Mouse (Mus musculus): ENCODE results near the gene Gm20696. TPM values are rescaled to one million over a fixed set of nuclear protein-coding genes. Genes with fewer than 3 reads are reported as not detected.
A peak's percentile ranks its signal among the peaks of the same experiment; 100 is the strongest.

Gene Gm20696
- polyA plus RNA-seq, 1 experiment from 2014 or later, result 4.4 TPM

- no peak overlapping the region for H3K27ac ChIP-seq
- H3K9me3 ChIP-seq (replicated peaks), result no peaks in the 10 kb centered on the region
- 88% methylated on average over 6 of the region's 6 CpGs for whole genome bisulfite sequencing
Measured at GRCm38 (mm10) chr6:99328146-99328545, 338.5 kb downstream of the Gm20696 start.

GRCm38 (mm10) chr6:99327721-99328120 lies 338.9 kb downstream of the Gm20696 start:
- Histone ChIP-seq H3K9me3 (replicated peaks) (no peaks in the 10 kb centered on the region), H3K4me3 (no peak overlapping the region), H3K9ac (no peak overlapping the region), H3K27me3 (no peaks in the 10 kb centered on the region), H3K36me3 (no peaks in the 10 kb centered on the region), H3K4me2 (replicated peaks) (no peak overlapping the region), H3K4me1 (no peaks in the 10 kb centered on the region), H3K27ac (no peak overlapping the region)
- ATAC-seq (ENCODE audit: low FRiP score), result no peak
- 71% methylated on average over 11 of the region's 11 CpGs for WGBS

More at GRCm38 (mm10) chr6:99328146-99328545, 338.5 kb downstream of the Gm20696 start:
- Histone ChIP-seq H3K4me2 (replicated peaks) (no peak overlapping the region), H3K9ac (no peak overlapping the region), H3K36me3 (no peaks in the 10 kb centered on the region), H3K4me1 (no peaks in the 10 kb centered on the region), H3K4me3 (no peak overlapping the region), H3K27me3 (no peaks in the 10 kb centered on the region)
- ATAC-seq (ENCODE audit: low FRiP score), result no peak

DNA sequence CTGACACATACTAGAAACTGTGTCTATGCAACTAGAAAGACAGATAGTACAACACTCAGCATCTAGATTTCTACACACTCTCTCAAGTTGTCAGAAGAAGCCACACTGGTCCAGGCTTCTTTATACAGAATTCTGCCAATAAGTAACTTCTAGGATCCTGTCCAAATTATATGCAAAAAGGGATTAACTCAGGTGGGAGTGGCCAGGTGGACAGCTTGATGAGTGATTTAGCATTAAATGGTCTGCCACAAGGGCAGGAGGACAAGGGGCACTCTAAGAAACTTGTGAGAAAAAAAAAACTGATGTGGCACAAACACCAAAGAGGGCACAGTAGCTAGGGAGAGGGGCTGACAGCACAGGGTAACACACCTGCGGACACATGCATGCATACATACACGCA lies 340.7 kb downstream of the Gm20696 start:
- no peaks in the 10 kb centered on the region for H3K27me3 ChIP-seq
- H3K4me3 ChIP-seq, result no peak overlapping the region
- no peaks in the 10 kb centered on the region for H3K9me3 ChIP-seq (replicated peaks)
- no peak overlapping the region for H3K27ac ChIP-seq
- no peak for ATAC-seq (ENCODE audit: low FRiP score)
- no peaks in the 10 kb centered on the region; the same call in 1 of the 2 replicates for H3K4me1 ChIP-seq
- H3K36me3 ChIP-seq, result no peaks in the 10 kb centered on the region
- H3K9ac ChIP-seq, result no peak overlapping the region
- H3K4me2 ChIP-seq (replicated peaks), result no peak overlapping the region
- 94% methylated on average over 2 of the region's 2 CpGs for WGBS

DNA sequence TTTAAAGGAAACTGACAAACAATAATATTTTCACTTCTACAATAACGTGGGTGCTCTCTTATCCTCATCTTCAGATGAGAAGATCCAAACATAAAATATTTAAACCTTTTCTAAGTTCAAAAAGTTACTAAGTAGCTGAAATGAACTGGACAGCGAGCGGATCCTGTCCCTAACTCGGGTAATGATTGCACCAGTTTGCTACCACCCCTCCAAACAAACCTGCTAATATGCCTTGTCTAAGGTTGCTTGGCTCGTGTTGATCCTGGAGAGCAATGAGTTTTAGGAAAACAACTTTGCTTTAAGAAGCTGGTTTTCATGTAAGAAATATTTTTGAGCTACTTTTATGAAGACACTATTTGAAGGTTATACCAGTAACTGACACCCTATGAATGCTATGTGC lies 341.1 kb downstream of the Gm20696 start:
- Histone ChIP-seq H3K36me3 (no peaks in the 10 kb centered on the region), H3K9me3 (replicated peaks) (no peaks in the 10 kb centered on the region), H3K4me3 (no peak overlapping the region), H3K4me2 (replicated peaks) (no peak overlapping the region), H3K27me3 (no peaks in the 10 kb centered on the region), H3K4me1 (peaks cover 2% of the 10 kb centered on the region), H3K27ac (no peak overlapping the region), H3K9ac (no peak overlapping the region)
- no peak for ATAC-seq (ENCODE audit: low FRiP score)
- 89% methylated on average over 5 of the region's 5 CpGs for WGBS

- no peak overlapping the region for H3K9ac ChIP-seq
- H3K4me3 ChIP-seq, result no peak overlapping the region
- H3K9me3 ChIP-seq (replicated peaks), result no peaks in the 10 kb centered on the region
- H3K4me1 ChIP-seq, result peaks cover 13% of the 10 kb centered on the region
- WGBS, result 79% methylated on average over 8 of the region's 8 CpGs
- H3K27me3 ChIP-seq, result no peaks in the 10 kb centered on the region
- H3K27ac ChIP-seq, result no peak overlapping the region
- no peaks in the 10 kb centered on the region for H3K36me3 ChIP-seq
- ATAC-seq (ENCODE audit: low FRiP score), result no peak
- H3K4me2 ChIP-seq (replicated peaks), result no peak overlapping the region
Measured at GRCm38 (mm10) chr6:99322132-99322904, 344.3 kb downstream of the Gm20696 start.

- Histone ChIP-seq H3K4me2 (replicated peaks) (0 out of 2 replicates have a peak overlapping the region, but pooled peaks have one; percentile 8), H3K9me3 (replicated peaks) (no peaks in the 10 kb centered on the region), H3K4me1 (peaks cover 13% of the 10 kb centered on the region), H3K9ac (no peak overlapping the region), H3K36me3 (no peaks in the 10 kb centered on the region), H3K27me3 (no peaks in the 10 kb centered on the region), H3K4me3 (no peak overlapping the region), H3K27ac (0 out of 2 replicates have a peak overlapping the region, but pooled peaks have one; percentile 4)
- WGBS, result 58% methylated on average over 8 of the region's 8 CpGs
- no peak for ATAC-seq (ENCODE audit: low FRiP score)
Measured at GRCm38 (mm10) chr6:99320444-99320843, 346.2 kb downstream of the Gm20696 start.

- Histone ChIP-seq H3K36me3 (no peaks in the 10 kb centered on the region), H3K9ac (no peak overlapping the region), H3K27me3 (no peaks in the 10 kb centered on the region), H3K4me1 (peaks cover 13% of the 10 kb centered on the region), H3K27ac (0 out of 2 replicates have a peak overlapping the region, but pooled peaks have one; percentile 4), H3K9me3 (replicated peaks) (no peaks in the 10 kb centered on the region), H3K4me3 (no peak overlapping the region), H3K4me2 (replicated peaks) (0 out of 2 replicates have a peak overlapping the region, but pooled peaks have one; percentile 8)
- 0 out of 2 replicates have a peak, but pooled peaks have one; percentile 26 for ATAC-seq (ENCODE audit: low FRiP score)
- WGBS, result 50% methylated on average over 19 of the region's 19 CpGs
Measured at GRCm38 (mm10) chr6:99319415-99320405, 346.9 kb downstream of the Gm20696 start.

DNA sequence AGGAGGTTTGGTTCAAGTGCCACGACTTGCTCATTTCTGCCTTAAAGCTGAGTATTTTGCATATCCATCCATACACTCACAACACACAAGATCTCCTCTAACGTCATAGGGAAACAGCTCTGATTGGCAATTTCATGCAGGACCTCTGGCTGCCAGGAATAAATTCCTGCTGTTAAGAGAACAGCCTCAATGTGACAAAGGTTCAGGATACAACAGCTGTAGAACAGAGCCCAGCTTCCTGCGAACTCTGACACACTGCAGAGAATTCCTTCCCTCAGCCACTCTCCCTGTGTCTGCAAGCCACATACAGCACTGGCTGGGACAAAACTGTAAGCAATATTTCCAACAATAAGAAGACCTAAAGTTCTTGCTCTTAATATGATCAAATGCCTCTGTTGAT lies 351.9 kb downstream of the Gm20696 start:
- WGBS, result 57% methylated on average over 3 of the region's 3 CpGs
- H3K36me3 ChIP-seq, result no peaks in the 10 kb centered on the region
- peaks cover 21% of the 10 kb centered on the region for H3K4me1 ChIP-seq
- no peaks in the 10 kb centered on the region for H3K9me3 ChIP-seq (replicated peaks)
- H3K4me2 ChIP-seq (replicated peaks), result no peak overlapping the region
- H3K27ac ChIP-seq, result no peak overlapping the region
- H3K4me3 ChIP-seq, result no peak overlapping the region
- no peak for ATAC-seq (ENCODE audit: low FRiP score)
- no peaks in the 10 kb centered on the region for H3K27me3 ChIP-seq
- no peak overlapping the region for H3K9ac ChIP-seq

- Histone ChIP-seq H3K4me2 (replicated peaks) (no peak overlapping the region), H3K9ac (no peak overlapping the region), H3K4me1 (peaks cover 17% of the 10 kb centered on the region), H3K36me3 (no peaks in the 10 kb centered on the region), H3K27me3 (no peaks in the 10 kb centered on the region), H3K27ac (no peak overlapping the region), H3K9me3 (replicated peaks) (no peaks in the 10 kb centered on the region), H3K4me3 (no peak overlapping the region)
- 52% methylated on average over 12 of the region's 12 CpGs for WGBS
- ATAC-seq (ENCODE audit: low FRiP score), result no peak
Measured at GRCm38 (mm10) chr6:99310529-99310928, 356.1 kb downstream of the Gm20696 start.

DNA sequence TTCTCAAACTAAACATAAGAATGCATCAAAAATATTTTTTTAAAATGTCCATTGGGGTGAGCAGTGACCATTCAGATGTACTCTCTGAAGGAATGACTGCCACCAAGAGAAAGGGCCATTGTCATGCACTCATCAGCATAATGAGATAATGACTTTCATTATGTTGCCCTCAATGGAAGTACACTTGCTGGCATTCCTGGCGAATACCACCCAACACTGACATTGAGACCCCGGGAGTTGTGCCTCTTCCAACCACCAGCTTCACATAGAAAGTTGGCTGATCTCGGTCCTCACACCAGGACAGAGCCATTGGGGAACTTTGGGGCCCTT lies 356.5 kb downstream of the Gm20696 start:
- Histone ChIP-seq H3K4me2 (replicated peaks) (no peak overlapping the region), H3K27me3 (no peaks in the 10 kb centered on the region), H3K36me3 (no peaks in the 10 kb centered on the region), H3K9ac (no peak overlapping the region), H3K9me3 (replicated peaks) (no peaks in the 10 kb centered on the region), H3K27ac (no peak overlapping the region), H3K4me1 (peaks cover 17% of the 10 kb centered on the region), H3K4me3 (no peak overlapping the region)
- no peak for ATAC-seq (ENCODE audit: low FRiP score)
- 41% methylated on average over 3 of the region's 3 CpGs for WGBS

DNA sequence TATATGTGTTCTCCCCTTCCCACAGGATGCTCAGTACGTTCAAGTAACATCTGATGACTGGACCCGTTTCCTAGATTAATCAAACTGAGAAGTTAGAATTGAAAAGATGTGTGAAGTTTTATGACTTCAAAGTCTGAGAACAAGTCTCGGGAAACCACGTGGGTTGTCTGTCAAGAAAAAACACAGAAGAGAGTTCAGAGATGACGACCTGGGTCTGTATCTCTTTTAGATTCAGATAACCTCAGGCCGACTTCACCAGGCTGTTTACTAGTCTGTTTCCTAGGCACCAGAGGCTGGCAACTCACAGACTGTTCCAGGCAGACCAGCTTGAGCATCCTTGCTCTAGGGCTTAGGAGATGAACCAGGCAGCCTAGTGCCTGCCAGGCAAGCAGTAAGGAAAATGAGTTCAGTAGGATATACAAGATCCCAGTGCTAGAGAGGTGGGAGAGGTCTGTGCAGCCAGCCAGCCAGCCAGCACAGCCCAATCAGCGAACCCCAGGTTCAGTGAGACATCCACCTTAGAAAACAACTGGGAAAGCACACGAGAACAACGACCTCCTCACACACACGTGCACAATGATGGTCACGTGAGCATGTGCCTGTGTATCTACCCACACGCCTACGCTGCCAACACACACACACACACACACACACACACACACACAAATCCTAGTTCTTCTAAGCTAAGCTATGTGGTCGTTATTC lies 357.0 kb downstream of the Gm20696 start:
- no peaks in the 10 kb centered on the region for H3K27me3 ChIP-seq
- no peak overlapping the region for H3K4me2 ChIP-seq (replicated peaks)
- H3K36me3 ChIP-seq, result no peaks in the 10 kb centered on the region
- 76% methylated on average over 14 of the region's 14 CpGs for WGBS
- H3K4me3 ChIP-seq, result no peak overlapping the region
- H3K4me1 ChIP-seq, result peaks cover 17% of the 10 kb centered on the region
- no peak overlapping the region for H3K9ac ChIP-seq
- ATAC-seq (ENCODE audit: low FRiP score), result no peak
- no peak overlapping the region for H3K27ac ChIP-seq
- no peaks in the 10 kb centered on the region for H3K9me3 ChIP-seq (replicated peaks)

DNA sequence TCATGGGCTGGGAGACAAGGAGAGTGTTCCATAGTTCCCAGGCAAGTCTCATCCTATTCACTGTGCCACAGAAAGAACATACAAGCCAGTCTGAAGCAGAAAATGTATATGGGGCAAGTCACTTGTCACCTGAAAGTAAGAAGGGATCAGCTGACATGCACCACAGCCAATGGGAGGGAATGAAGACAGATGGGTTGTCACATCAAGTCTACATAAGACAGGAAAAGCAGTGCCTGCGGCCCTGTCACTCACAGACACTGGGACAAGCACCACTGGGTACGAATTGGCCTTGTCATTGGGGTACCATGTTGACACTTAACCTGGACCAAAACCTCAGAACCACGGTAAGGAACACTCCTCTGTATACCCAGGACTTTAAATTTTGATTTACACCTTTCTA lies 360.8 kb downstream of the Gm20696 start:
- H3K4me1 ChIP-seq, result peaks cover 12% of the 10 kb centered on the region
- no peak overlapping the region for H3K4me2 ChIP-seq (replicated peaks)
- no peaks in the 10 kb centered on the region for H3K9me3 ChIP-seq (replicated peaks)
- no peaks in the 10 kb centered on the region for H3K36me3 ChIP-seq
- no peak overlapping the region for H3K4me3 ChIP-seq
- no peak for ATAC-seq (ENCODE audit: low FRiP score)
- H3K9ac ChIP-seq, result no peak overlapping the region
- no peak overlapping the region for H3K27ac ChIP-seq
- 86% methylated on average over 3 of the region's 3 CpGs for WGBS
- no peaks in the 10 kb centered on the region for H3K27me3 ChIP-seq

All from hindbrain, embryonic 12.5 days (tissue).